Mouse (Mus musculus) left cerebral cortex, postnatal 25 days (tissue): ENCODE data around the gene Slc25a38. TPM values are rescaled to one million over a fixed set of nuclear protein-coding genes. Genes with fewer than 3 reads are reported as not detected.

Source experiments
- DNase-seq, 2 experiments: peaks; one replicate each; pipeline ENCODE4 v3.0.0; 2022; ENCODE audit warnings: low spot score in 2 of 2, mixed read lengths in 1 of 2
- intact Hi-C: fragments of 180-260 bp; cut with DNase I; formaldehyde crosslinking; loops from one replicate; pipeline ENCODE4 v1.15.1; 2025
- total RNA-seq, 2 experiments: library from RNA; stranded (reverse); gene quantifications; 2 replicates each; pipeline ENCODE4 v1.2.3; 2021

The Slc25a38 gene
- total RNA-seq, 2 experiments from 2014 or later = 26.0 to 27.6 TPM

DNA sequence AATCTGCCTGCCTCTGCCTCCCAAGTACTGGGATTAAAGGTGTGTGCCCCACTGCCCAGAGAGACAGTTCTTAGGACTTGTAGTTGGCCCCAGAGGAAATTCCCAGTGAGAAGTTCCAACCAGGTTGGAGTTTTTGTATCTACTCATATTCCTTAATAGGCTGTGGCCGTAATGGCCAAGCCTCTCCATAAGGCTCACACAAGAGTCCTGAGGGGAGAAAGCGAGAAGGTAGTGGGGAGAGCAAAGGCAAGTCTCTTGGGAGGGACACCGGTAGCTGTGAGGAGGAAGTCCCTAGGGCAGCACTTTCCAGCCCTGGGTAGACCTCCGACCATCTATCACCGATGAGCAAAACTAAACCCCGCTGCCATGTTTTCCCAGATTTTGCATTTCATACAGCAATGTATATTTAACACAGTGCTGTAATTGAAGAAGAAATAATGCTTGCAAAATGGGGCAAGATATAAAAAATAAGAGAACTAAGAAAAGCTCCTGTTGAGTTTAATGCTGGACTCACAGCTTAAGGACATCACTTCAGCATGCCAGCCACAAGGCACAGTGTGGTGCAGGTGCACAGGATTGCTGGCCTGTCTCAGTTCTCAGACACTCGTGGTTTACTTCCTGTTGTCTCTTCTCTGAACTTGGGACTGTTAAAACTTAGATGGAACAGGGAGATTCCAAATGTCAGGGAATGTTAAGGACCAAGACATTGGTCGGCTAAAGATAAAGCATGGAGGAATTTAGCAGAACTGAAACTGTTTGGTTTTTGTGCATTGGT lies 23.0 kb downstream of the Slc25a38 start:
- DNase-seq = no peak
- intact Hi-C loops = no loop called here

- DNase-seq = no peak
- intact Hi-C loops = no loop called here
These were observed 23.7 kb downstream of the Slc25a38 start for GRCm38 (mm10) chr9:120133755-120134475.

GRCm38 (mm10) chr9:120134529-120135160 lies 24.5 kb downstream of the Slc25a38 start:
- DNase-seq = no peak
- intact Hi-C loops = no loop called here

- no peak for DNase-seq
- intact Hi-C loops = no loop called here
These were observed 25.3 kb downstream of the Slc25a38 start for GRCm38 (mm10) chr9:120135454-120135853.

- intact Hi-C loops = loop anchor here (1.0 to 2.0 kb wide), 3 partner anchors 31 to 356 kb away; no protein-coding TSS in a partner anchor
- DNase-seq = peak; percentile 78 to 87
These were observed 30.5 kb downstream of the Slc25a38 start for GRCm38 (mm10) chr9:120140652-120141051.

DNA sequence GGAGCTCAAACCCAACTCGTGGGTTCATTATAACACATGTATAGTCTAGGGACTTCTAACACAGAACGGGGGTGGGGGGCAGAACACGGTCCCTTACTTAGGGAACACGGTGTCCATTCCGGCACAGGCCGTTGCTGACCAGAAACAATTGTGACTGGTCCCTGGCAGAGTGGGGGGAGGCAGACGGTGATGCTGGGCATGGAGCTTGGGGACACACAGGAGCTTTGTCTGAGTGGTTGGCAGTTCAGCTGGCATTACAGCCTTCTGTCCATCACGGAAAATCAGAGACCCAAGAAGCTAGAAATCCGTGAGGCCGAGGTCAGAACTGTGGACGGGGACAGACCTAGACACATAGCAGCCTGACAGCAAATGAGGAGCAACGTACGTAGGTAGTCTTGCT lies 34.3 kb downstream of the Slc25a38 start:
- intact Hi-C loops = no loop called here
- DNase-seq = peak in 1 of 2 experiments; percentile 16

- intact Hi-C loops = no loop called here
- peak in 1 of 2 experiments; percentile 25 for DNase-seq
These were observed 39.2 kb downstream of the Slc25a38 start, which contains the start of gene Mobp for GRCm38 (mm10) chr9:120149222-120149828. Gene Mobp (plus strand): TSS chr9:120149707.

DNA sequence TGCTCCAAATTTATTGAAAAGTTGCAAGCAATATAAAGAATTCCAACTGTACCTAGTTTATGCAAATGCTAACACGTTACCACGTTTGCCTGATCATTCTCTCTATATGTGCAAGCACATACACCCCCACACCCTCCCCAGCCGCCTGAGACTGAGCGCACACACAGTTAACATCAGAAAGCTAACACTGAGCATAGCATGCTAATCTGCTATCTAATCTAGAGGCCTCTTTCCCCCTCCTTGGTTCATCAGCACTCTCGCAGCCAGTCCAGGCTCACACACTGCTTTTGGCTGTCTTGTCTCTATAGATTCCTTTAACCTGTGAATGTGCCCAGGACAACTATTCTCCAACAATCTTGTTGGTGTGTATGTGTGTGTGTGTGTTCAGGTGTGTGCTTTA lies 41.0 kb downstream of the Slc25a38 start:
- no peak for DNase-seq
- intact Hi-C loops = loop anchor here (10.0 kb wide), 1 partner anchor 414 kb away; no protein-coding TSS in a partner anchor

GRCm38 (mm10) chr9:120151906-120152399 lies 41.8 kb downstream of the Slc25a38 start:
- intact Hi-C loops = loop anchor here (10.0 kb wide), 1 partner anchor 413 kb away; no protein-coding TSS in a partner anchor
- no peak for DNase-seq

GRCm38 (mm10) chr9:120158047-120158446 lies 47.9 kb downstream of the Slc25a38 start:
- intact Hi-C loops = loop anchor here (10.0 kb wide), 1 partner anchor 407 kb away; no protein-coding TSS in a partner anchor

DNA sequence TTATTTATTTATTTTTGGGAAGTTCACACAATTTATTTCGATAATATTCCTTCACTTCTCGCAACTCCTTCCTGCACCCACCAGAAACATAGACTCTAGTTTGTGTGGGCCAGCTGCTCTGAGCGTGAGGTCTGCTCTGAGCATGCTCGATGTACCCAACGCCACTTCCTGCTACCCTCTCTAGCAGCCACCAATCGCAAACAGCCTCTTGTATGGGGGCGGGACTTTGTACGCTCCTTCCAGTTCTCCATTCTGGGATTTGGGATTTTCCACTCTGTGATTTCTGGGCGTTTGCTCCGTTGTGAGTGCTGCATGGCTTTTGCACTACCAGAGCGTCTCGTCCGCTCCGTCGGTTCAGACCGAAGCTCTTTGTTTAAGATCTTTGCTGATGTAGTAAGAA lies 53.7 kb downstream of the Slc25a38 start:
- intact Hi-C loops = no loop called here
- no peak for DNase-seq

More at GRCm38 (mm10) chr9:120158047-120158446, 47.9 kb downstream of the Slc25a38 start:
- no peak for DNase-seq

DNA sequence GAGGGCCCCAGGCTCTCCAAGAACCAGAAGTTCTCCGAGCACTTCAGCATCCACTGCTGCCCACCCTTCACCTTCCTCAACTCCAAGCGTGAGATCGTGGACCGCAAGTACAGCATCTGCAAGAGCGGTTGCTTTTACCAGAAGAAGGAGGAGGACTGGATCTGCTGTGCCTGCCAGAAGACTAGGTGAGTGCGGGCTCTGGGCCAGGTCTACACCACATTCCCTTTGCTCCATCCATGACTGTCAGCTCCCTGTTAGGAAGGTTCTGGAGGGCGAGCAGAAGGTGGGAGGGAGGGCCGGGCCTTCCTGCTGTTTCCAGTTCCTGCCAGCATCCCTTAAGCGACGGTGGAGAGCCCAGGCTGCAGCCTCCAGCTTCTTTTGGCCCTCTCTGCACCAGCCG lies 57.7 kb downstream of the Slc25a38 start:
- intact Hi-C loops = no loop called here
- DNase-seq = no peak

- peak; percentile 56 to 63 for DNase-seq
- intact Hi-C loops = loop anchor here (1.0 kb wide), 1 partner anchor 31 kb away; no protein-coding TSS in a partner anchor
These were observed 61.1 kb downstream of the Slc25a38 start for GRCm38 (mm10) chr9:120171295-120171694.

Other genes starting within 250 kb of the Slc25a38 start
- gene Wdr48, start 215.5 kb upstream of the Slc25a38 start, total RNA-seq = 10 to 100 TPM; 67.8 to 82.2 TPM
- 10 to 100 TPM; 32.6 to 35.4 TPM for gene Gorasp1, start 172.8 kb upstream of the Slc25a38 start, total RNA-seq
- gene Ttc21a, start 172.8 kb upstream of the Slc25a38 start, total RNA-seq = under 1 TPM; 0.43 to 0.60 TPM
- 10 to 100 TPM; 14.2 to 16.1 TPM for gene Csrnp1, start 125.7 kb upstream of the Slc25a38 start, total RNA-seq
- under 1 TPM; 0.11 TPM for gene Xirp1, start 86.8 kb upstream of the Slc25a38 start, total RNA-seq
- 10 to 100 TPM; 33.5 to 33.7 TPM for gene Cx3cr1, start 40.5 kb upstream of the Slc25a38 start, total RNA-seq
- gene Ccr8, start 18.3 kb upstream of the Slc25a38 start, total RNA-seq = not detected
- 100 to 1,000 TPM; 397 to 401 TPM for gene Rpsa, start 17.3 kb downstream of the Slc25a38 start, total RNA-seq
- gene Mobp, start 39.3 kb downstream of the Slc25a38 start, total RNA-seq = 100 to 1,000 TPM; 294 to 388 TPM
- 10 to 100 TPM; 85.6 to 92.2 TPM for gene Myrip, start 191.1 kb downstream of the Slc25a38 start, total RNA-seq